Mouse (Mus musculus): Measurements from ENCODE around the gene Med9.

DNA sequence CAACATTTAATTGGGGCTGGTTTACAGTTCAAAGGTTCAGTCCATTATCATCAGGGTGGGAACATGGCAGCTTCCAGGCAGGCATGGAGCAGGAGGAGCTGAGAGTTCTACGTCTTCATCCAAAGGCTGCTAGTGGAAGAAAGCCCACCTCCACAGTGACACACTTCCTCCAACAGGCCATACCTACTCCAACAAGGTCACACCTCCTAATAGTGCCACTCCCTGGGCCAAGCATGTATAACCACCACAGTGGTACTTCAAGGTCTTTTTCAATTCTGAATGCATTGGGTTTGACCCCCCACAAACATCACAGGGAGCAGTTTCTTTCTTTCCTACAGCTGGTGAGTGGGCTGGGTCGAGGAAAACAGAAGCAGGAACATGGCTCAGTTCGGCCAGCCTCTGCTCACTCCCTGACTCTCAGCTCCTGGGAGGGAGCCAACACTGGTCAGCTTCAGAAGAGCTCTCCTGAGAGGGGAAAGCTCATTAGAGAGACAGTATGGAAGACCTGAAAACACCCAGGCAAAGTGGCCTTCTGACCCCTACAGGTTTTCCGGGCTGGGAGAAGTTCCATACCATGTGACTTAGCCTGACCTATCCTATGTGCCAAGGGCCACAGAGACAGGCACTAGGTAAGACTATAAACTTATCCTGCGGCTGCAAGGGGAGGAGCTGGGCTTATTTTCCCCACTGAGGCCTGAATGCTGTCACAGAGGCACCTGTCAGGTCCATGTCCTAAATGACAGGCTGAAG, 53.4 kb downstream of the Med9 start:
- no peak for TF ChIP-seq POLR2A (IDR thresholded peaks at IDR 0.05; ENCODE audit: insufficient read depth, low read depth, low read length)
- TF ChIP-seq CTCF (IDR thresholded peaks at IDR 0.05): no peak
- TF ChIP-seq EP300 (IDR thresholded peaks at IDR 0.05; ENCODE audit: insufficient read depth, low read depth, low read length): no peak
